Mouse (Mus musculus) fibroblast of lung, adult 2 months (primary cell): ENCODE data around the gene Htr1d.

Experiments
- DNase-seq: peaks from one replicate; pipeline ENCODE4 v3.0.0-alpha.2; 2011; ENCODE audit warnings: low read depth

The Htr1d gene

GRCm38 (mm10) chr4:136452286-136452685 is 29.0 kb downstream of the Htr1d start:
- DNase-seq = no peak

DNA sequence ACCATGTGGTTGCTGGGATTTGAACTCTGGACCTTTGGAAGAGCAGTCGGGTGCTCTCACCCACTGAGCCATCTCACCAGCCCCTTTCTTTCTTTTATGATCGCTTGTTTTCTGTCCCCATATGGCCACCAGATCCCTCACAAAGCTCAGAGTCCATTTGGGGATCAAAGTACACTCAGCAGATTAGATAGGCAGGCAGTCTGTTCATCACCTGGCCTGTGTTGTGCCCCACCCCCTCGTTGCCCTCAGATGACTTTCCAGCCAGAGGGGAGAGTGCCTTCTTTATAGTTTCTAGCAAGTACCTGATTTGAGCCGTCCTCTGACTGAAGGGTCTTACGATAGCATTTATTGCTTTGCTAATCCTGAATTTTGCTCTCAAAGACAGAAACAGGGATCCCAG is 29.5 kb downstream of the Htr1d start:
- no peak for DNase-seq

GRCm38 (mm10) chr4:136454850-136455260 is 31.5 kb downstream of the Htr1d start:
- peak; percentile 68 for DNase-seq

DNA sequence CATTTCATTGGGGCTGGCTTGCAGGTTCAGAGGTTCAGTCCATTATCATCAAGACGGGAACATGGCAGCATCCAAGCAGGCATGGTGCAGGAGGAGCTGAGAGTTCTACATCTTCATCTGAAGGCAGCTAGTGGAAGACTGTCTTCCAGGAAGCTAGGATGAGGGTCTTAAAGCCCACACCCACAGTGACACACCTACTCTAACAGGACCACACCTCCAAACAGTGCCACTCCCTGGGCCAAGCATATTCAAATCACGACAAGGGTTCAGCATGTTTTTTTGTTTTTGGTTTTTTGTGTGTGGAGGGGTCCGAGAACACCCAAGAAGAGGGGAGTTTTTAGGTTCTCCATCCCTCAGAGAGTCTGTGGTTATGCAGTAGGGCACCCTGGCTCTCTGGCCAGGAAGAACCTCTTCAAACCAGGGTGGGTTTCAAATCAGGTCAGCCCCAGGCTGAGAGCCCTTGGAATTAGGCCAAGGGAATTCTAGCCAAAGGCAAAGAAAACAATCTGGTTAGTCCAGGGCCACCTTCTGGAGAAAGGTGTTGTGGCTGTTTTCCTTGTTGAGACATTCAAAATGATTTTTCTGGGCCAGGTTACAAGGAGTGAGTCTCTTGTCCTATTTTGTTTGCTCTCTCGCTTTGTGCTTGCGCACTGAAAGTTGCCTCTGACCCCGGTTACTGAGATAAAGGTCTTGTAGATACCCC is 33.3 kb downstream of the Htr1d start:
- DNase-seq = no peak

GRCm38 (mm10) chr4:136458276-136458675 is 35.0 kb downstream of the Htr1d start:
- DNase-seq = no peak

DNA sequence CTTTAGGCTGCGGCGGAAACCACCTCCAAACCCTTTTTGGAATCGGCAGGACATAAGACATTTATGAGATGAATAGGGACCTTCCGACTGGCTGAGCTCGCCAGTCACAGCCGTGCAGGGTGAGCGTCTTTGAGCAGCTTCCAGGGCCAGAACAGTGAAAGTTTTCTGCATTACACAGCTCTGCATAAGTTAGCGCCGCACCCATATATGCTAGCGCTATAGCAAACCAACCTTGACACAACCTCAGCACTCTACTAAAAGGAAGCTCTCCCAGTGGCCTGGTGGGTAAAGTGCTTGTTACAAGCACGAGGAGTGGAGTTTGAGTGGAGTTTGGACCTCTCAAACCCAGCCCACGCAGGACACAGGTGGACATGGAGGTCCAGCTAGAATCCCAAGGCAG is 35.9 kb downstream of the Htr1d start:
- DNase-seq = no peak

GRCm38 (mm10) chr4:136461206-136461605 is 37.9 kb downstream of the Htr1d start:
- no peak for DNase-seq

- DNase-seq = no peak
Measured at GRCm38 (mm10) chr4:136461761-136462085, 38.4 kb downstream of the Htr1d start.

DNA sequence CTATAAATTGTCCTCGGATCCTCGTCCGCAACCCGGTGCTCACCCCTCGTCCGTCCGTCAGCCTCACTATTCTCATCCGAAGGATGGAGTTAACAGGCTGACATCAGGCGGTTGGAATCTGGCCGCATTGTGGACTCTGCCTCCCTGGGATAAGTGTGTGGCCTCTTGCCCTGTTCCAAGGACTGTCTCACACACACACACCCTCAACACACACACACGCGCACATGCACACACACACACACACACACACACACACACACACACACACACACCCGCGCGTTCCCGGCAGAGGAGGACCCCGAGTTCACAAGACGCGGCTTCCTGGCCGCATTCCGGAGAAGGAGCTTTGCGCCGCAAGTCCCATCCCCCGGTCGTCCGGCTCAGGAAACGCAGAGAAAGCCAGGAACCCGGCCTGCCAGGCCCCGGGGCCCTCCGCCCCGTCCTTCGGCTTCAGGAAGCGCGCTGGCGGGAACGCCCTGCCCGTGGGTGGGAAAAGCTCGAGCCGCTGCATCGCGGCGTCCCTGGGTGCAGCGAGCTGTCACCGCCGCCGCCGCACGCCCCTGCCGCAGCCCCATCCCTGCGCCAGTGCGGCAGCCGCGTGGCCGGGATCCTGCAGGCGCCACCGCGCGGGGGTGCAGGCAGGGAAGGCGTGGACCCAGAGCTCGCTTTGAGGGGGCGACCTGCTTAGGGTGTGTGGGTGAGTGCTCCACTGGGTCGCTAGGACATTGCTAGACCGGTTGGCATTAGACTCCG is 38.9 kb downstream of the Htr1d start, which contains the start of gene 6030445D17Rik:
6030445D17Rik (plus strand) TSS at position 165 of the 753 bp plus-strand sequence.
- peak; percentile 35 for DNase-seq

- peak; percentile 37 for DNase-seq
Measured at GRCm38 (mm10) chr4:136462839-136463178, 39.5 kb downstream of the Htr1d start.

DNA sequence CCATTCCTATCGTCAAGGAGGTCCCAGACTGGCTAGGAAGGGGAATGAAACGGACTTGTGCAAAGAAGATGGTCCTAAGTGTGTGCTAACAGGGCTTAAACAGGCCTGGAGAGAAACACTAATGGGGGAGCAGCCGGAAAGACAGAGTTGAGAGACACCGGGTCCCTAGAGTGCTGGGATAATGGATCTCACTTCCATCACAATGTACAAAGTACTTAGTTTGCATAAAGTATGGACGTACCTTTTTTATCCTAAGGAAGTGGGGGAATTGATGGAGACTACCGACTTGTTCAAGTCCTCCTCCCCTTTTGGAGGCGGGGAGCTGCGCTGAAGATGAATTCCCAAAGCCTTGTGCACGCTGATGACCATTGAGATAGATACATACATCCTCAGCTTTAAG is 40.1 kb downstream of the Htr1d start:
- no peak for DNase-seq

DNA sequence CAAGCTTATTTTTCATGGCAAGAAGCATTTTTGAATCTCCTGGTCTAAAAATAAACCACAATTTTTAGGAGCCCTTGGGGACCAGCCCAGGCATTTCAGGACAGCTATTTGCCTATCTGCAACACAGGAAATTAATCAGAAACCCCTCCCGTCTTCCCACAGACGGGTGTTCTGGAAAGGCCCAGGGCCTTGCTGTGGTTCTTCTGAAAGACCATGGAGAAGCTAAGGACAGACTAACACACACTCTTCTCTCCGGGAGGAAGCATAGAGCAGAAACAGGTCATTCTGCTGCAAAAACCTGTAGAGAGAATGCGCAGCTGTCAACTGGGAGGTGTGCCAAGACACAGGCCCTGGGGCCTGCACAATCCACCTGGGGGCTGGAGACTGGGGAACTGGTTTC is 42.9 kb downstream of the Htr1d start:
- peak; percentile 29 for DNase-seq

- no peak for DNase-seq
Measured at GRCm38 (mm10) chr4:136468553-136469327, 45.4 kb downstream of the Htr1d start.

DNA sequence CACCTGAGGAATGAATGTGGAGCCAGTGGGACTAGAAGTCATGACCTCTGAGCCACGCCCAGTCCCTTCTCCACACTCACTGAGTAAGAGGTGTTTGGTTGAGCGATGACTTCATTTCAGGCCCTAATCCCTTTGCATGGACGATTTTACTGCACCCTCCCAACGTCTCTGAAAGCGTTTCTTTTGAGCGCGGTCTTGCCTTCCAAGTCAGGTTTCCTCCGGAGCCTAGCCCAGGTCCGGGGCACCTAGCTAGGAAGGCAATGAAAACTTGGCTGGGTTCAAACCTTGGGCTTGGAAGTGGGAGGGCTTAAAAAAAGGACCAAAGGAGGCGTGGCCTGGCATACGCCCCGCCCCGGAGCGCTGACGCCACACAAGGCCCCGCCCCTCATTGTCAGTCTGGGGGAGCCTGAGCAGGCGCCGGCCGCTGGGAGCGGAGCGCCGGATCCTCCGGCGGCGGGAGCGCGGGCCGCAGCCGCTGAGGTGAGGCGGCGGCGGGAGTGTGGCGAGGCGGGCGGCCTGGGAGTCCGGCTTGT is 46.1 kb downstream of the Htr1d start, which contains the start of gene Luzp1:
Luzp1 (plus strand) TSS at position 391 of the 533 bp plus-strand sequence.
- peak; percentile 76 for DNase-seq

DNA sequence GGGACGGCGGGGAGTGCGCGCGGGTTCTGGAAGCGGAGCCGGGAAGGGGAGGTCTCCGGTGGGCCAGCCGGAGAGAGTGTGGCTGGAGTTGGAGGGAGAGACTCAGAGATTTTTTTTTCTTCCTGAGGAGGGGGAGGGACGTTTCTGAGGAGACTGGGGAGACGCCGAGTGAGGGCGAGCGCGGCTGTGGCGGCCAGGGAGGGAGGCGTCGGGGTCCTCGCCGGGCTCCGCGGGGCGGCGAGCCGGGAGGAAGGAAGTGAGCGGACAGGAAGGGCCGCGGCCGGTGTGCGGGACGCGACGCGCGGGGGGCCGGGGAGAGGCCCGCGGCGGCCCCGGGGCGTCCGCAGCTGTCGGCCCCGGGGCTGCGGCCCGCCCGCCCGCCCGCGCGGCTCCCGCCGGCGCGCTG is 46.6 kb downstream of the Htr1d start:
- DNase-seq = no peak

- DNase-seq = no peak
Measured at GRCm38 (mm10) chr4:136470347-136471071, 47.2 kb downstream of the Htr1d start.

- no peak for DNase-seq
Measured at GRCm38 (mm10) chr4:136476692-136477091, 53.4 kb downstream of the Htr1d start.

DNA sequence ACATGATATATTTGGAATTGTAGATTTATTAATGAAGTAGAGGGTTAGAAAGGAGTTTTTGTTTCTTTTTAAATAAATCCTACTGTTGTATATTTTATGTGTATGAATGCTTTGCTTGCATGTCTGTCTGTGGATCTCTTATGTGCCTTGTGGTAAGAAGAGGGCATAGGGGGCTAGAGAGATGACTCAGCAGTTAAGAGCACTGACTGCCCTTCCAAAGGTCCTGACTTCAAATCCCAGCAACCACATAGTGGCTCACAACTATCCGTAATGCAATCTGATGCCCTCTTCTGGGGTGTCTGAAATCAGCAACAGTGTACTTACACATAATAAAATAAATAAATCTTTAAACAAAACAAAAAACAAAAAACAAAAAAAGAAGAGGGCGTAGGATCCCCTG is 63.2 kb downstream of the Htr1d start:
- no peak for DNase-seq
